Mouse (Mus musculus) liver, embryonic 14 days (tissue): ENCODE results near the gene Rpl3. TPM values are rescaled to one million over a fixed set of nuclear protein-coding genes. Genes with fewer than 3 reads are reported as not detected.

Source experiments
- polyA plus RNA-seq: library from polyadenylated mRNA; depleted of rRNA; stranded (reverse); fragments of >200 nt; gene quantifications from 2 replicates; pipeline ENCODE4 v1.2.3, GENCODE M21; 2012; rRNA removed

Gene Rpl3
- 790 and 855 TPM in 2 replicates for polyA plus RNA-seq

GRCm38 (mm10) chr15:80091121-80091955 is at the start of gene Rpl3, which contains the start of gene Syngr1:
Gene Rpl3, minus strand, starts transcription at chr15:80091868.
Gene Syngr1, plus strand, starts transcription at chr15:80091334.

GRCm38 (mm10) chr15:80132993-80133586 is 41.4 kb upstream of the Rpl3 start, which contains the start of gene Tab1:
Gene Tab1, plus strand, starts transcription at chr15:80133127.

Other genes starting within 250 kb of the Rpl3 start
- 27.3 and 33.4 TPM in 2 replicates for gene Apobec3, start 200.2 kb downstream of the Rpl3 start, polyA plus RNA-seq
- gene Cbx7, start 120.7 kb downstream of the Rpl3 start, polyA plus RNA-seq = 2.2 and 2.3 TPM in 2 replicates
- 1.4 TPM in 2 replicates for gene Pdgfb, start 76.9 kb downstream of the Rpl3 start, polyA plus RNA-seq
- 9.7 and 10.5 TPM in 2 replicates for gene Syngr1, start 534 bp downstream of the Rpl3 start, polyA plus RNA-seq
- gene Tab1, start 41.3 kb upstream of the Rpl3 start, polyA plus RNA-seq = 11.2 and 11.4 TPM in 2 replicates
- gene Mgat3, start 81.9 kb upstream of the Rpl3 start, polyA plus RNA-seq = 0.92 and 0.95 TPM in 2 replicates
- 4.7 and 5.6 TPM in 2 replicates for gene Mief1, start 142.2 kb upstream of the Rpl3 start, polyA plus RNA-seq
- gene AC140267.1, start 144.0 kb upstream of the Rpl3 start, polyA plus RNA-seq = not detected in 2 replicates
- gene Atf4, start 163.3 kb upstream of the Rpl3 start, polyA plus RNA-seq = 243 and 248 TPM in 2 replicates
- gene Rps19bp1, start 172.4 kb upstream of the Rpl3 start, polyA plus RNA-seq = 23.9 and 25.3 TPM in 2 replicates
- 0.01 TPM in 2 replicates for gene Cacna1i, start 195.4 kb upstream of the Rpl3 start, polyA plus RNA-seq